Mouse (Mus musculus) right cerebral cortex, postnatal 36 days (tissue): ENCODE data around the gene Zranb1.

Experiments
- DNase-seq, 2 experiments: peaks; one replicate each; pipeline ENCODE4 v3.0.0; 2022; ENCODE audit warnings: low spot score in 2 of 2, mixed read lengths in 1 of 2

The Zranb1 gene

GRCm38 (mm10) chr7:133001388-133001787, 70.4 kb downstream of the Zranb1 start:
- no peak for DNase-seq

GRCm38 (mm10) chr7:133002271-133002670, 71.3 kb downstream of the Zranb1 start:
- DNase-seq: no peak

- DNase-seq: peak; percentile 80 to 86
Measured at GRCm38 (mm10) chr7:133003421-133003820, 72.5 kb downstream of the Zranb1 start.

- no peak for DNase-seq
Measured at GRCm38 (mm10) chr7:133005772-133006171, 74.8 kb downstream of the Zranb1 start.

- DNase-seq: no peak
Measured at GRCm38 (mm10) chr7:133007343-133007742, 76.4 kb downstream of the Zranb1 start.

GRCm38 (mm10) chr7:133008663-133009062, 77.7 kb downstream of the Zranb1 start:
- no peak for DNase-seq

- DNase-seq: no peak
Measured at GRCm38 (mm10) chr7:133009676-133010075, 78.7 kb downstream of the Zranb1 start.

GRCm38 (mm10) chr7:133010477-133010876, 79.5 kb downstream of the Zranb1 start:
- DNase-seq: no peak

GRCm38 (mm10) chr7:133011191-133011590, 80.2 kb downstream of the Zranb1 start:
- no peak for DNase-seq

GRCm38 (mm10) chr7:133011611-133012010, 80.7 kb downstream of the Zranb1 start:
- DNase-seq: no peak

- peak; percentile 39 to 71 for DNase-seq
Measured at GRCm38 (mm10) chr7:133012637-133013366, 81.9 kb downstream of the Zranb1 start.

- DNase-seq: no peak
Measured at GRCm38 (mm10) chr7:133013923-133014322, 83.0 kb downstream of the Zranb1 start.

GRCm38 (mm10) chr7:133014631-133015030, 83.7 kb downstream of the Zranb1 start:
- no peak for DNase-seq

- DNase-seq: no peak
Measured at GRCm38 (mm10) chr7:133015416-133016070, 84.6 kb downstream of the Zranb1 start.

- no peak for DNase-seq
Measured at GRCm38 (mm10) chr7:133018961-133019360, 88.0 kb downstream of the Zranb1 start.

- DNase-seq: no peak
Measured at GRCm38 (mm10) chr7:133019481-133020020, 88.6 kb downstream of the Zranb1 start.

- no peak for DNase-seq
Measured at GRCm38 (mm10) chr7:133024694-133025093, 93.8 kb downstream of the Zranb1 start.

- DNase-seq: no peak
Measured at GRCm38 (mm10) chr7:133027930-133028329, 97.0 kb downstream of the Zranb1 start.

GRCm38 (mm10) chr7:133029004-133029403, 98.1 kb downstream of the Zranb1 start:
- no peak for DNase-seq

GRCm38 (mm10) chr7:133029496-133030047, 98.6 kb downstream of the Zranb1 start:
- no peak for DNase-seq

- DNase-seq: no peak
Measured at GRCm38 (mm10) chr7:133032589-133033203, 101.8 kb downstream of the Zranb1 start.

GRCm38 (mm10) chr7:133035901-133036300, 105.0 kb downstream of the Zranb1 start:
- DNase-seq: no peak
